ENCODE assay signal across 17 mouse cellular contexts in the genomic region with DNA sequence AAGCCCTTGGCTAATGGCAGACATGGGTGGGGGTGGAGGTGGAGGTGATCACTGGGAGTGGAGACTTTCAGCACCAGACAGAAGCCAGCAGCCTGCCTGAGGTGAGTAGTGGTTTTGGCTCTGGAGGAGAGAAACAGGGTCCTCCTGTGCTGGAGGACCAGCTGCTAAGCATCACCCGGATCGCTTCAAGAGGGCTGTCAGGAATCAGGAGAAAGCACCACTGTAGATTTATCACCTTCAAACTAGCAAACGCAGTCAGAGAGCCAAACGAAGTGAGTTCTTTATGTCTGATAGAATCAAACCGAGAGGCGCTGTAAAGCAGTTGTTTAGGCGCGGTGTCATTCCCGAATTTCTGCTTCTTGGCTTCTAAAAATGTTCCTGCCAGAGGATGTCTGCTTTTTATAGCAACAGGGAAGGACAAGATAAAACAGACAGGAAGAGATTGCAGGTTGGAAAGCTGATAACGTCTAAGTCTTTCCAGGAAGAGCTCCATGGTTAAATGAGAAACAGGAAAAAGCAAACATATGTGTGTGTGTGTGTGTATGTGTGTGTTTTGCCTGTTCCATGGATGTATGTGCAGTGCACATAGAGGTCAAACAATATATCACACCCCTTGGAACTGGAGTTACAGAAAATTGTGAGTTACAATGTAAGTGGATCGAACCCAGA.
DNase-seq lines count a peak whose midpoint lies in the region; ATAC-seq and TF ChIP-seq lines count a peak whose summit lies in the region.
"Had no signal": no experiment of that assay in that cellular context is flagged by ENCODE, and none has a peak within 500 bp of the region (broad histone marks: within the 10 kb centered on the region; RNA-seq: fewer than 3 reads in every experiment).

No protein-coding gene starts in this region.

- no peaks in the 10 kb centered on the region for H3K27me3 ChIP-seq in lung, embryonic 14.5 days (ENCODE audit: insufficient read depth, low read length)
- no peaks in the 10 kb centered on the region for H3K27me3 ChIP-seq in heart, embryonic 16.5 days (ENCODE audit: control insufficient read depth, insufficient read depth, low read length)
- H3K27me3 ChIP-seq in stomach, postnatal 0 days (ENCODE audit: control insufficient read depth, insufficient read depth, low read length), result no peaks in the 10 kb centered on the region
- no peaks in the 10 kb centered on the region for H3K27me3 ChIP-seq in midbrain, embryonic 13.5 days
- H3K27me3 ChIP-seq: limb, embryonic 13.5 days had no signal

- no peak for TF ChIP-seq POLR2A in lung, adult 2 months (IDR thresholded peaks at IDR 0.05; ENCODE audit: borderline replicate concordance, extremely low read depth, low read depth, low read length)

- TF ChIP-seq CTCF in lung, embryonic 14.5 days (IDR thresholded peaks at IDR 0.05; ENCODE audit: low read depth), result no peak
- no peak for TF ChIP-seq CTCF in lung, adult 2 months (IDR thresholded peaks at IDR 0.05; ENCODE audit: insufficient read depth, low read length)
- TF ChIP-seq CTCF in stomach, postnatal 0 days (IDR thresholded peaks at IDR 0.05; ENCODE audit: low read depth), result no peak
- no peak for TF ChIP-seq CTCF in gastrocnemius, adult 2 months (IDR thresholded peaks at IDR 0.05)

- no peak overlapping the region for H3K4me3 ChIP-seq in lung, embryonic 14.5 days (ENCODE audit: low read depth, low read length)
- H3K4me3 ChIP-seq in lung, adult 2 months (replicated peaks; ENCODE audit: extremely low read depth, low read depth, low read length), result no peak overlapping the region
- no peak overlapping the region for H3K4me3 ChIP-seq in heart, embryonic 16.5 days (ENCODE audit: low read length)
- H3K4me3 ChIP-seq in stomach, postnatal 0 days (ENCODE audit: low read depth, low read length), result no peak overlapping the region
- no peak overlapping the region for H3K4me3 ChIP-seq in midbrain, embryonic 13.5 days (replicated peaks)
- H3K4me3 ChIP-seq in gastrocnemius, adult 2 months, result no peak overlapping the region
- H3K4me3 ChIP-seq: limb, embryonic 13.5 days; myocyte had no signal

- H3K9ac ChIP-seq in lung, embryonic 14.5 days, result no peak overlapping the region
- no peak overlapping the region for H3K9ac ChIP-seq in heart, embryonic 16.5 days (ENCODE audit: low read length)
- H3K9ac ChIP-seq in stomach, postnatal 0 days (ENCODE audit: low read length), result no peak overlapping the region
- H3K9ac ChIP-seq in midbrain, embryonic 13.5 days (replicated peaks), result no peak overlapping the region
- H3K9ac ChIP-seq: forebrain, postnatal 0 days; limb, embryonic 13.5 days had no signal

- H3K4me2 ChIP-seq in lung, embryonic 14.5 days, result no peak overlapping the region
- H3K4me2 ChIP-seq in heart, embryonic 16.5 days (ENCODE audit: low read depth, low read length), result no peak overlapping the region
- H3K4me2 ChIP-seq in stomach, postnatal 0 days (replicated peaks; ENCODE audit: low read depth), result no peak overlapping the region
- no peak overlapping the region for H3K4me2 ChIP-seq in midbrain, embryonic 13.5 days (replicated peaks)
- H3K4me2 ChIP-seq: limb, embryonic 13.5 days had no signal

- peak; percentile 25 for TF ChIP-seq EP300 in stomach, postnatal 0 days (optimal IDR thresholded peaks at IDR 0.05)

- H3K27ac ChIP-seq in lung, embryonic 14.5 days (ENCODE audit: low read depth), result peak overlapping the region; percentile 43
- H3K27ac ChIP-seq in heart, embryonic 16.5 days (ENCODE audit: low read length), result peak overlapping the region; percentile 46
- H3K27ac ChIP-seq in stomach, postnatal 0 days (replicated peaks), result no peak overlapping the region
- no peak overlapping the region for H3K27ac ChIP-seq in midbrain, embryonic 13.5 days
- no peak overlapping the region for H3K27ac ChIP-seq in gastrocnemius, adult 2 months
- H3K27ac ChIP-seq: limb, embryonic 13.5 days had no signal

- H3K36me3 ChIP-seq in lung, embryonic 14.5 days (ENCODE audit: insufficient read depth), result peaks cover 6% of the 10 kb centered on the region; the same call in 1 of the 2 replicates
- H3K36me3 ChIP-seq in heart, embryonic 16.5 days (ENCODE audit: control insufficient read depth, insufficient read depth), result no peaks in the 10 kb centered on the region
- H3K36me3 ChIP-seq in stomach, postnatal 0 days (ENCODE audit: control insufficient read depth, insufficient read depth, low read length), result no peaks in the 10 kb centered on the region
- H3K36me3 ChIP-seq in midbrain, embryonic 13.5 days, result no peaks in the 10 kb centered on the region
- H3K36me3 ChIP-seq: G1E had no signal

- intact Hi-C loops in gastrocnemius, adult 2 months (cut with DNase I), result no loop called here

- 41% methylated on average over 11 of the region's 11 CpGs for WGBS in lung, embryonic 14.5 days
- WGBS in lung, adult 2 months, result 43% methylated on average over 11 of the region's 11 CpGs
- 18% methylated on average over 11 of the region's 11 CpGs for WGBS in heart, embryonic 16.5 days
- 37% methylated on average over 11 of the region's 11 CpGs for WGBS in stomach, postnatal 0 days
- WGBS in midbrain, embryonic 13.5 days, result 93% methylated on average over 11 of the region's 11 CpGs

- ATAC-seq in frontal cortex, adult (ENCODE audit: low TSS enrichment), result 0 out of 2 replicates have a peak, but pooled peaks have one; percentile 34
- no peak for ATAC-seq in lung, embryonic 14.5 days (ENCODE audit: insufficient read depth)
- no peak for ATAC-seq in heart, embryonic 16.5 days (replicated peaks; ENCODE audit: extremely low read depth, insufficient read depth, low FRiP score)
- no peak for ATAC-seq in stomach, postnatal 0 days (ENCODE audit: low FRiP score, low TSS enrichment)
- ATAC-seq in midbrain, embryonic 13.5 days, result no peak
- ATAC-seq: activated CD4-positive, CD25-positive, alpha-beta regulatory T cell, adult 4 months; forebrain, postnatal 0 days; inflammation-experienced regulatory T-cells, adult 6 months had no signal

- H3K4me1 ChIP-seq in lung, embryonic 14.5 days (ENCODE audit: insufficient read depth), result no peaks in the 10 kb centered on the region; the same call in none of the 2 replicates
- H3K4me1 ChIP-seq in lung, adult 2 months (ENCODE audit: control insufficient read depth, insufficient read depth, low read length), result no peaks in the 10 kb centered on the region; the same call in 1 of the 2 replicates
- H3K4me1 ChIP-seq in heart, embryonic 16.5 days (ENCODE audit: control insufficient read depth, insufficient read depth, low read length), result peaks cover 15% of the 10 kb centered on the region
- no peaks in the 10 kb centered on the region for H3K4me1 ChIP-seq in stomach, postnatal 0 days (replicated peaks; ENCODE audit: control insufficient read depth, insufficient read depth)
- H3K4me1 ChIP-seq in midbrain, embryonic 13.5 days (replicated peaks), result no peaks in the 10 kb centered on the region
- H3K4me1 ChIP-seq: limb, embryonic 13.5 days had no signal

- DNase-seq in frontal cortex, postnatal 10 days (ENCODE audit: low spot score in 2 of 2), result no peak
- DNase-seq in lung, embryonic 14.5 days, result peak; percentile 51
- no peak for DNase-seq in lung, adult 2 months
- DNase-seq in stomach, postnatal 0 days (ENCODE audit: low spot score), result peak; percentile 16
- DNase-seq in gastrocnemius, adult 2 months, result no peak
- DNase-seq: forebrain, postnatal 0 days; layer of hippocampus, postnatal 36 days; spleen, adult 18-20 months; thymus, postnatal 25 days had no signal

- peaks cover 3% of the 10 kb centered on the region; the same call in 1 of the 2 replicates for H3K9me3 ChIP-seq in lung, embryonic 14.5 days (ENCODE audit: low read depth, low read length)
- H3K9me3 ChIP-seq in heart, embryonic 16.5 days (replicated peaks; ENCODE audit: control insufficient read depth, low read length), result no peaks in the 10 kb centered on the region; the same call in 1 of the 2 replicates
- H3K9me3 ChIP-seq in stomach, postnatal 0 days (ENCODE audit: control insufficient read depth, low read length), result no peaks in the 10 kb centered on the region
- no peaks in the 10 kb centered on the region for H3K9me3 ChIP-seq in midbrain, embryonic 13.5 days

Comparison
In these comparisons a context has a peak if more than half of its experiments do, and no peak if none do; other contexts are left out.
1. DNase-seq: peak in lung, embryonic 14.5 days (single experiment) and stomach, postnatal 0 days (single experiment); none in frontal cortex, postnatal 10 days (0 of 2), lung, adult 2 months (single experiment) and gastrocnemius, adult 2 months (single experiment).
2. H3K27ac ChIP-seq: peak in lung, embryonic 14.5 days (single experiment) and heart, embryonic 16.5 days (single experiment); none in stomach, postnatal 0 days (single experiment), midbrain, embryonic 13.5 days (single experiment) and gastrocnemius, adult 2 months (single experiment).